Comparison of ENCODE assay signal across 15 mouse cellular contexts in genomic region chr5:60969470-60969869, GRCm38 (mm10).
"Had no signal": no experiment of that assay in that cellular context is flagged by ENCODE, and none has a peak within 500 bp of the region (broad histone marks: within the 10 kb centered on the region; RNA-seq: fewer than 3 reads in every experiment).

No protein-coding gene starts in this region.

- H3K4me2 ChIP-seq: intestine, embryonic 15.5 days; kidney, embryonic 15.5 days; liver, embryonic 13.5 days; lung, embryonic 14.5 days had no signal

- H3K4me3 ChIP-seq: intestine, embryonic 15.5 days; kidney, embryonic 15.5 days; left cerebral cortex, adult 2 months; liver, embryonic 13.5 days had no signal

- H3K27me3 ChIP-seq: intestine, embryonic 15.5 days; kidney, embryonic 15.5 days; liver, embryonic 13.5 days had no signal

- H3K9me3 ChIP-seq: intestine, embryonic 15.5 days; kidney, embryonic 15.5 days; liver, embryonic 13.5 days had no signal

- DNase-seq: kidney, adult 11 months; kidney, adult 8-10 months; kidney, postnatal 10 days; kidney, postnatal 36 days; layer of hippocampus, postnatal 36 days; liver, embryonic 13.5 days; lung, embryonic 14.5 days; thymus, adult 2 months; thymus, postnatal 14 days; thymus, postnatal 4 days had no signal

- H3K9ac ChIP-seq: intestine, embryonic 15.5 days; kidney, embryonic 15.5 days; liver, embryonic 13.5 days; lung, embryonic 14.5 days had no signal

- H3K27ac ChIP-seq: intestine, embryonic 15.5 days; kidney, embryonic 15.5 days; left cerebral cortex, adult 2 months; liver, embryonic 13.5 days; macrophage had no signal

- H3K36me3 ChIP-seq: intestine, embryonic 15.5 days; kidney, embryonic 15.5 days; liver, embryonic 13.5 days had no signal

- H3K4me1 ChIP-seq: intestine, embryonic 15.5 days; kidney, embryonic 15.5 days; liver, embryonic 13.5 days had no signal

- ATAC-seq: intestine, embryonic 15.5 days; lung, postnatal 0 days had no signal
